Comparison of ENCODE assay signal across 8 mouse cellular contexts in the genomic region with DNA sequence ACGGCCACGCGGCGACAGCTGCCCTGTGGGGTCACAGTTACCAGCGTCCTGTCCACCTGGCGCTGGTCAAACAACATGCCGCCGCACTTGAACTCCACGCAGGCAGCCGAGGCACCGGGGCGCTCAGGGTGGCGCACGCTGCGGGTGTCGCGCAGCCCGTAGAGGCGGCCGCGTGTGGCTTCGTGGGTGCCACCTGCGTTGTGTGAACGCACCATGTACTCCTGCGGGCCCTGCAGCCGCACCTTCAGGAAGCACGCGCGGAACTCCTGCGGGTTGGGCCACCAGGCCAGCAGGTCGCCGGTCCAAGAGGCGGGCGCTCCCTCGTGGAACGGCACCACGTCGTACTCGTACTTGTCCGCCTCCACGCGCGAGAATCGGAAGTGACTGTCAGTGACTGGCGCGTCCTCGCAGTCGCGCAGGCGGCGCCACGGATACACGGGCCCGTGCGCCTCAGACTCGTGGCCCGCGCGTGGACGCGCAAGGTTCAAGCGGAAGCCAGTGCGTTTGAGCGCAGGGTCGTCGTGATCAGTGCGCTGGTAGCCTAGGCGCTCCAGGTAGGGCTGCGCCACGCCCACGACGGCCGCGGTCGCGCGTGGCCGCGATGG. TPM values are rescaled to one million over a fixed set of nuclear protein-coding genes. Genes with fewer than 3 reads are reported as not detected.
DNase-seq lines count a peak whose midpoint lies in the region; ATAC-seq lines count a peak whose summit lies in the region.

No protein-coding gene starts in this region.

- ATAC-seq in lung, embryonic 15.5 days (ENCODE audit: borderline replicate concordance, extremely low read depth, low FRiP score, low TSS enrichment): no peak
- no peak for ATAC-seq in forebrain, embryonic 12.5 days (ENCODE audit: low FRiP score)
- peak; percentile 27; the same call in 1 of the 2 replicates for ATAC-seq in neural tube, embryonic 15.5 days (ENCODE audit: low FRiP score)

- H3K9me3 ChIP-seq in lung, embryonic 15.5 days: no peaks in the 10 kb centered on the region
- H3K9me3 ChIP-seq in forebrain, embryonic 12.5 days: 0 out of 2 replicates have a peak, but pooled peaks cover 3% of the 10 kb centered on the region
- no peaks in the 10 kb centered on the region for H3K9me3 ChIP-seq in limb, embryonic 10.5 days (replicated peaks)
- H3K9me3 ChIP-seq in neural tube, embryonic 15.5 days (replicated peaks): no peaks in the 10 kb centered on the region

- peaks cover 16% of the 10 kb centered on the region for H3K4me1 ChIP-seq in lung, embryonic 15.5 days
- peaks cover 19% of the 10 kb centered on the region for H3K4me1 ChIP-seq in forebrain, embryonic 12.5 days
- H3K4me1 ChIP-seq in limb, embryonic 10.5 days: peaks cover 28% of the 10 kb centered on the region
- H3K4me1 ChIP-seq in neural tube, embryonic 15.5 days: peaks cover 45% of the 10 kb centered on the region

- H3K36me3 ChIP-seq in lung, embryonic 15.5 days: no peaks in the 10 kb centered on the region
- H3K36me3 ChIP-seq in forebrain, embryonic 12.5 days (replicated peaks): no peaks in the 10 kb centered on the region
- H3K36me3 ChIP-seq in limb, embryonic 10.5 days: no peaks in the 10 kb centered on the region
- H3K36me3 ChIP-seq in neural tube, embryonic 15.5 days: no peaks in the 10 kb centered on the region

- no peak for DNase-seq in lung, postnatal 4 days
- DNase-seq in limb, embryonic 10.5 days (ENCODE audit: low spot score): no peak
- DNase-seq in cerebellum, postnatal 14 days: no peak
- no peak for DNase-seq in right cerebral cortex, postnatal 4 days
- no peak for DNase-seq in retina, embryonic 14.5 days (ENCODE audit: low spot score)

- 15% methylated on average over 79 of the region's 79 CpGs for WGBS in lung, embryonic 15.5 days
- 15% methylated on average over 79 of the region's 79 CpGs for WGBS in forebrain, embryonic 12.5 days
- WGBS in limb, embryonic 10.5 days: 20% methylated on average over 79 of the region's 79 CpGs
- WGBS in neural tube, embryonic 15.5 days: 19% methylated on average over 79 of the region's 79 CpGs

- peak overlapping the region; percentile 36 for H3K4me3 ChIP-seq in lung, embryonic 15.5 days
- peak overlapping the region; percentile 41 for H3K4me3 ChIP-seq in forebrain, embryonic 12.5 days (replicated peaks)
- peak overlapping the region; percentile 45 for H3K4me3 ChIP-seq in limb, embryonic 10.5 days
- H3K4me3 ChIP-seq in neural tube, embryonic 15.5 days (replicated peaks): peak overlapping the region; percentile 49

- no peak overlapping the region for H3K9ac ChIP-seq in lung, embryonic 15.5 days
- no peak overlapping the region; the same call in 1 of the 2 replicates for H3K9ac ChIP-seq in forebrain, embryonic 12.5 days
- peak overlapping the region; percentile 15; the same call in 1 of the 2 replicates for H3K9ac ChIP-seq in neural tube, embryonic 15.5 days (replicated peaks)

- H3K27ac ChIP-seq in lung, embryonic 15.5 days: no peak overlapping the region
- H3K27ac ChIP-seq in forebrain, embryonic 12.5 days: no peak overlapping the region
- H3K27ac ChIP-seq in limb, embryonic 10.5 days: peak overlapping the region; percentile 32; the same call in 1 of the 2 replicates
- no peak overlapping the region for H3K27ac ChIP-seq in neural tube, embryonic 15.5 days (replicated peaks)

- peaks cover 86% of the 10 kb centered on the region for H3K27me3 ChIP-seq in lung, embryonic 15.5 days
- peaks cover 96% of the 10 kb centered on the region for H3K27me3 ChIP-seq in forebrain, embryonic 12.5 days
- peaks cover 100% of the 10 kb centered on the region for H3K27me3 ChIP-seq in limb, embryonic 10.5 days (ENCODE audit: low read depth, poor library complexity, severe bottlenecking)
- peaks cover 89% of the 10 kb centered on the region for H3K27me3 ChIP-seq in neural tube, embryonic 15.5 days (replicated peaks)

- H3K4me2 ChIP-seq in lung, embryonic 15.5 days: peak overlapping the region; percentile 58
- peak overlapping the region; percentile 53 for H3K4me2 ChIP-seq in forebrain, embryonic 12.5 days
- H3K4me2 ChIP-seq in neural tube, embryonic 15.5 days: peak overlapping the region; percentile 56

RNA-seq across cellular contexts. Expression of gene Cilp2, which starts 6.1 kb away (rescaled TPM):
- 0.59 and 0.61 TPM in 2 replicates for polyA plus RNA-seq in lung, embryonic 15.5 days (2015; fragmentation: Nextera tagmentation; extraction: Ambion mirVana)
- polyA plus RNA-seq in forebrain, embryonic 12.5 days (2016; fragmentation: Nextera tagmentation; extraction: Ambion mirVana): 0.77 and 1.1 TPM in 2 replicates
- polyA plus RNA-seq in limb, embryonic 10.5 days (2016; fragmentation: Nextera tagmentation; extraction: Ambion mirVana): 0.40 TPM in 2 replicates
- 5.3 and 6.0 TPM in 2 replicates for polyA plus RNA-seq in neural tube, embryonic 15.5 days (2015; fragmentation: Nextera tagmentation; extraction: Ambion mirVana)

RNA-seq across cellular contexts. Expression of gene Tssk6, which starts 20.6 kb away (rescaled TPM):
- polyA plus RNA-seq in lung, embryonic 15.5 days (2015; fragmentation: Nextera tagmentation; extraction: Ambion mirVana): 2.9 and 3.7 TPM in 2 replicates
- 4.2 and 4.3 TPM in 2 replicates for polyA plus RNA-seq in forebrain, embryonic 12.5 days (2016; fragmentation: Nextera tagmentation; extraction: Ambion mirVana)
- 5.0 and 5.9 TPM in 2 replicates for polyA plus RNA-seq in limb, embryonic 10.5 days (2016; fragmentation: Nextera tagmentation; extraction: Ambion mirVana)
- 4.3 TPM in 2 replicates for polyA plus RNA-seq in neural tube, embryonic 15.5 days (2015; fragmentation: Nextera tagmentation; extraction: Ambion mirVana)

RNA-seq across cellular contexts. Expression of gene Ndufa13, which starts 21.0 kb away (rescaled TPM):
- 162 and 177 TPM in 2 replicates for polyA plus RNA-seq in lung, embryonic 15.5 days (2015; fragmentation: Nextera tagmentation; extraction: Ambion mirVana)
- 165 and 168 TPM in 2 replicates for polyA plus RNA-seq in forebrain, embryonic 12.5 days (2016; fragmentation: Nextera tagmentation; extraction: Ambion mirVana)
- 165 and 166 TPM in 2 replicates for polyA plus RNA-seq in limb, embryonic 10.5 days (2016; fragmentation: Nextera tagmentation; extraction: Ambion mirVana)
- polyA plus RNA-seq in neural tube, embryonic 15.5 days (2015; fragmentation: Nextera tagmentation; extraction: Ambion mirVana): 190 and 209 TPM in 2 replicates

RNA-seq across cellular contexts. Expression of gene Yjefn3, which starts 21.1 kb away (rescaled TPM):
- polyA plus RNA-seq in lung, embryonic 15.5 days (2015; fragmentation: Nextera tagmentation; extraction: Ambion mirVana): 4.0 and 5.5 TPM in 2 replicates
- polyA plus RNA-seq in forebrain, embryonic 12.5 days (2016; fragmentation: Nextera tagmentation; extraction: Ambion mirVana): 7.0 and 9.8 TPM in 2 replicates
- polyA plus RNA-seq in limb, embryonic 10.5 days (2016; fragmentation: Nextera tagmentation; extraction: Ambion mirVana): 2.0 and 2.9 TPM in 2 replicates
- 11.8 and 15.6 TPM in 2 replicates for polyA plus RNA-seq in neural tube, embryonic 15.5 days (2015; fragmentation: Nextera tagmentation; extraction: Ambion mirVana)

RNA-seq across cellular contexts. Expression of gene Pbx4, which starts 49.1 kb away (rescaled TPM):
- polyA plus RNA-seq in lung, embryonic 15.5 days (2015; fragmentation: Nextera tagmentation; extraction: Ambion mirVana): 10.1 and 11.4 TPM in 2 replicates
- polyA plus RNA-seq in forebrain, embryonic 12.5 days (2016; fragmentation: Nextera tagmentation; extraction: Ambion mirVana): 51.2 and 54.0 TPM in 2 replicates
- 9.2 and 9.6 TPM in 2 replicates for polyA plus RNA-seq in limb, embryonic 10.5 days (2016; fragmentation: Nextera tagmentation; extraction: Ambion mirVana)
- polyA plus RNA-seq in neural tube, embryonic 15.5 days (2015; fragmentation: Nextera tagmentation; extraction: Ambion mirVana): 52.6 and 61.2 TPM in 2 replicates
